Mouse (Mus musculus): Measurements from ENCODE around the gene Dlst. TPM values are rescaled to one million over a fixed set of nuclear protein-coding genes. Genes with fewer than 3 reads are reported as not detected.
A peak's percentile ranks its signal among the peaks of the same experiment; 100 is the strongest.

Dlst gene
- polyA plus RNA-seq, 1 experiment = 88.7 TPM

- H3K4me1 ChIP-seq (ENCODE audit: control insufficient read depth, insufficient read depth, low read length) = peaks cover 6% of the 10 kb centered on the region; the same call in 1 of the 2 replicates
- no peak for DNase-seq
- TF ChIP-seq CTCF (IDR thresholded peaks at IDR 0.05; ENCODE audit: insufficient read depth, low read length) (no peak), POLR2A (IDR thresholded peaks at IDR 0.05; ENCODE audit: borderline replicate concordance, extremely low read depth, low read depth, low read length) (no peak)
- no peak overlapping the region for H3K4me3 ChIP-seq (replicated peaks; ENCODE audit: extremely low read depth, low read depth, low read length)
- WGBS = 49% methylated on average over 16 of the region's 16 CpGs
These were observed 64.5 kb downstream of the Dlst start for GRCm38 (mm10) chr12:85175087-85175675.

GRCm38 (mm10) chr12:85175926-85176845, 65.6 kb downstream of the Dlst start:
- TF ChIP-seq POLR2A (IDR thresholded peaks at IDR 0.05; ENCODE audit: borderline replicate concordance, extremely low read depth, low read depth, low read length) (no peak), CTCF (IDR thresholded peaks at IDR 0.05; ENCODE audit: insufficient read depth, low read length) (no peak)
- peak overlapping the region; percentile 34 for H3K4me3 ChIP-seq (replicated peaks; ENCODE audit: extremely low read depth, low read depth, low read length)
- 51% methylated on average over 11 of the region's 11 CpGs for WGBS
- no peak for DNase-seq
- H3K4me1 ChIP-seq (ENCODE audit: control insufficient read depth, insufficient read depth, low read length) = peaks cover 6% of the 10 kb centered on the region; the same call in 1 of the 2 replicates

GRCm38 (mm10) chr12:85176846-85177523, 66.4 kb downstream of the Dlst start:
- Histone ChIP-seq H3K4me1 (ENCODE audit: control insufficient read depth, insufficient read depth, low read length) (peaks cover 6% of the 10 kb centered on the region; the same call in 1 of the 2 replicates), H3K4me3 (replicated peaks; ENCODE audit: extremely low read depth, low read depth, low read length) (peak overlapping the region; percentile 31)
- 6% methylated on average over 32 of the region's 32 CpGs for WGBS
- TF ChIP-seq CTCF (IDR thresholded peaks at IDR 0.05; ENCODE audit: insufficient read depth, low read length) = no peak
- peak; percentile 29; the same call in 1 of the 2 replicates for TF ChIP-seq POLR2A (IDR thresholded peaks at IDR 0.05; ENCODE audit: borderline replicate concordance, extremely low read depth, low read depth, low read length)
- no peak for DNase-seq

GRCm38 (mm10) chr12:85177740-85178239, 67.2 kb downstream of the Dlst start, which contains the start of gene Pgf:
Gene Pgf (minus strand): TSS chr12:85177790.
- Histone ChIP-seq H3K4me3 (replicated peaks; ENCODE audit: extremely low read depth, low read depth, low read length) (peak within 1 kb of the TSS; percentile 31), H3K4me1 (ENCODE audit: control insufficient read depth, insufficient read depth, low read length) (peaks cover 6% of the 10 kb centered on the region; the same call in 1 of the 2 replicates)
- WGBS = 76% methylated on average over 10 of the region's 10 CpGs
- TF ChIP-seq CTCF (IDR thresholded peaks at IDR 0.05; ENCODE audit: insufficient read depth, low read length) (no peak), POLR2A (IDR thresholded peaks at IDR 0.05; ENCODE audit: borderline replicate concordance, extremely low read depth, low read depth, low read length) (no peak)
- no peak for DNase-seq

- Histone ChIP-seq H3K4me1 (ENCODE audit: control insufficient read depth, insufficient read depth, low read length) (peaks cover 6% of the 10 kb centered on the region; the same call in 1 of the 2 replicates), H3K4me3 (replicated peaks; ENCODE audit: extremely low read depth, low read depth, low read length) (no peak overlapping the region)
- no peak for DNase-seq
- 80% methylated on average over 2 of the region's 2 CpGs for WGBS
- TF ChIP-seq CTCF (IDR thresholded peaks at IDR 0.05; ENCODE audit: insufficient read depth, low read length) (no peak), POLR2A (IDR thresholded peaks at IDR 0.05; ENCODE audit: borderline replicate concordance, extremely low read depth, low read depth, low read length) (no peak)
These were observed 67.7 kb downstream of the Dlst start for GRCm38 (mm10) chr12:85178294-85178693.

GRCm38 (mm10) chr12:85181475-85182344, 71.1 kb downstream of the Dlst start:
- Histone ChIP-seq H3K4me1 (ENCODE audit: control insufficient read depth, insufficient read depth, low read length) (peaks cover 6% of the 10 kb centered on the region; the same call in 1 of the 2 replicates), H3K4me3 (replicated peaks; ENCODE audit: extremely low read depth, low read depth, low read length) (no peak overlapping the region)
- WGBS = 24% methylated on average over 17 of the region's 17 CpGs
- TF ChIP-seq POLR2A (IDR thresholded peaks at IDR 0.05; ENCODE audit: borderline replicate concordance, extremely low read depth, low read depth, low read length) (no peak), CTCF (IDR thresholded peaks at IDR 0.05; ENCODE audit: insufficient read depth, low read length) (no peak)
- no peak for DNase-seq

- H3K4me3 ChIP-seq (replicated peaks; ENCODE audit: extremely low read depth, low read depth, low read length) = no peak overlapping the region
- no peak for TF ChIP-seq CTCF (IDR thresholded peaks at IDR 0.05; ENCODE audit: insufficient read depth, low read length)
- TF ChIP-seq POLR2A (IDR thresholded peaks at IDR 0.05; ENCODE audit: borderline replicate concordance, extremely low read depth, low read depth, low read length) = no peak
- H3K4me1 ChIP-seq (ENCODE audit: control insufficient read depth, insufficient read depth, low read length) = peaks cover 1% of the 10 kb centered on the region; the same call in 1 of the 2 replicates
- no peak for DNase-seq
- WGBS = 37% methylated on average over 8 of the region's 8 CpGs
These were observed 71.7 kb downstream of the Dlst start for GRCm38 (mm10) chr12:85182345-85182643.

- no peak for DNase-seq
- WGBS = 62% methylated on average over 5 of the region's 5 CpGs
- no peak for TF ChIP-seq CTCF (IDR thresholded peaks at IDR 0.05; ENCODE audit: insufficient read depth, low read length)
- TF ChIP-seq POLR2A (IDR thresholded peaks at IDR 0.05; ENCODE audit: borderline replicate concordance, extremely low read depth, low read depth, low read length) = no peak
- Histone ChIP-seq H3K4me3 (replicated peaks; ENCODE audit: extremely low read depth, low read depth, low read length) (no peak overlapping the region), H3K4me1 (ENCODE audit: control insufficient read depth, insufficient read depth, low read length) (no peaks in the 10 kb centered on the region)
These were observed 72.3 kb downstream of the Dlst start for GRCm38 (mm10) chr12:85182898-85183297.
